Mouse (Mus musculus) hindbrain, embryonic 12.5 days (tissue): ENCODE results near the gene Gm21921. TPM values are rescaled to one million over a fixed set of nuclear protein-coding genes. Genes with fewer than 3 reads are reported as not detected.
"Not testable (repeated sequence)": the region's sequence is repeated elsewhere in the genome, so short reads cannot be mapped to it uniquely, and the experiment has no call there.

Source experiments
- ATAC-seq: fragments of 200-750 bp; cut with Nextera tagmentation; 2 replicates; pipeline ENCODE4 v1.8.0; 2017; ENCODE audit warnings: moderate TSS enrichment; ENCODE audit not compliant: low FRiP score
- H3K27ac ChIP-seq: fragments of 300-500 bp; sonication (generic); 2 replicates; pipeline ENCODE4 v1.5.1; 2016; ENCODE audit warnings: mild to moderate bottlenecking
- H3K27me3 ChIP-seq: fragments of 300-500 bp; sonication (generic); 2 replicates; pipeline ENCODE4 v1.6.1; 2016; ENCODE audit warnings: mild to moderate bottlenecking
- H3K36me3 ChIP-seq: fragments of 300-500 bp; sonication (generic); 2 replicates; pipeline ENCODE4 v1.6.1; 2016; ENCODE audit warnings: mild to moderate bottlenecking
- H3K4me1 ChIP-seq: fragments of 300-500 bp; sonication (generic); 2 replicates; pipeline ENCODE4 v1.6.1; 2016
- H3K4me2 ChIP-seq: fragments of 300-500 bp; sonication (generic); replicated peaks from 2 replicates; pipeline ENCODE4 v1.6.1; 2016; ENCODE audit warnings: mild to moderate bottlenecking
- H3K4me3 ChIP-seq: fragments of 300-500 bp; sonication (generic); 2 replicates; pipeline ENCODE4 v1.5.1; 2016; ENCODE audit warnings: mild to moderate bottlenecking
- H3K9ac ChIP-seq: fragments of 300-500 bp; sonication (generic); 2 replicates; pipeline ENCODE4 v1.6.1; 2016; ENCODE audit warnings: mild to moderate bottlenecking, moderate library complexity
- H3K9me3 ChIP-seq: fragments of 300-500 bp; sonication (generic); replicated peaks from 2 replicates; pipeline ENCODE4 v1.6.1; 2016; ENCODE audit warnings: mild to moderate bottlenecking
- WGBS: fragments of 180-500 bp; shearing (Covaris S2); methylation state at CpG from one replicate; pipeline ENCODE4 v1.1.7; 2016; 5-methylcytosine and 5-hydroxymethylcytosine counted together
- polyA plus RNA-seq: library from polyadenylated mRNA; unstranded; fragments of >200 nt; fragmentation: Nextera tagmentation; extraction: Ambion mirVana; gene quantifications from 2 replicates; pipeline ENCODE4 v1.2.1, GENCODE M21; 2016

Gm21921 gene
- polyA plus RNA-seq = not detected in 2 replicates

- H3K27me3 ChIP-seq, H3K4me1 ChIP-seq, ATAC-seq, H3K36me3 ChIP-seq, H3K4me2 ChIP-seq, H3K27ac ChIP-seq, H3K9ac ChIP-seq, H3K4me3 ChIP-seq, H3K9me3 ChIP-seq: not testable (repeated sequence)
- no CpG with 5 or more reads among the region's 2 CpGs for WGBS
These were observed at the start of gene Gm21921 for GRCm38 (mm10) chrY:24796143-24796542. Gm21921 (minus strand) TSS chrY:24796243.
